In the genomic region with DNA sequence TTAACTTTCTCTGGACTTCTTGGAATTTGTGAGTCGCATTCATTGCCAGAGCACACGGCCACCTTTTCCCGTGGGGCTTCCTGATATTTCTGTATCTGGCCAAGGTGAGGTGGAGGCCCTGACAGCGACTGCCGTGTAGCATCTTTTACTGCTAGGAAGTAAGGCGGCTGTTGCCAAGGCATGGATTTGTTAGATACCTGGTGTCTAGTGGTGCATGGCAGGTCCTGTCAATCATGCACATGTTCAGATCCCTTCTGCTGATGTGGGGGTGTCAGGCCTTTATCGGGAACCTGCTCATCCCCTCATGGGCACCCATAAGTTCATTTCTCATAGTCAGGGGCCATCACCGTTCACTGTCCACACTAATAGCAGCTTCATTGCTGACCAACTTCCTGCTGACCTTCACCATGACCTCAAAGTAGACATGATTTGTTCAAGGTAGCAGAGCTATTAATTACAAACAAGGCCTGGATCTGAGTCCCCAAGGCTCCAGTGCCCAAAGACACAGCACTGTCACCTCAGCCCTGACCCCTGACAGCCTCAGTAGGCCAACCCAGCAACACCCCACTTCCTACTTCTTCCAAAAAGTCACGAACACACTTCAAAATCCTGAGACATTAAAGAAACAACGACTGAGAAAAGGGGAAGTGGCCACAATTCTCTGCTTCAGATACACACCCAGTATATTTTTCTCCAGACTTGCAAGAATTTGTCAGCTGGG, we compare ENCODE assay signal across 13 mouse cellular contexts.
DNase-seq lines count a peak whose midpoint lies in the region; ATAC-seq and TF ChIP-seq lines count a peak whose summit lies in the region.
"Had no signal": no experiment of that assay in that cellular context is flagged by ENCODE, and none has a peak within 500 bp of the region (broad histone marks: within the 10 kb centered on the region; RNA-seq: fewer than 3 reads in every experiment).

No protein-coding gene starts in this region.

- no peak for TF ChIP-seq CTCF in kidney, postnatal 0 days (IDR thresholded peaks at IDR 0.05; ENCODE audit: low read depth)

- H3K4me2 ChIP-seq in kidney, postnatal 0 days (ENCODE audit: low read length), result no peak overlapping the region
- H3K4me2 ChIP-seq: hindbrain, embryonic 12.5 days had no signal

- H3K9me3 ChIP-seq in kidney, postnatal 0 days (replicated peaks; ENCODE audit: low read length), result no peaks in the 10 kb centered on the region
- H3K9me3 ChIP-seq: hindbrain, embryonic 12.5 days had no signal

- peak; percentile 24 for DNase-seq in lung, postnatal 36 days
- DNase-seq in lung, postnatal 4 days, result no peak
- peak; percentile 67 to 78 for DNase-seq in adrenal gland, postnatal 36 days
- no peak for DNase-seq in kidney, postnatal 0 days (ENCODE audit: low spot score)
- no peak for DNase-seq in layer of hippocampus, adult 11-12 months (ENCODE audit: low spot score)
- DNase-seq in layer of hippocampus, adult 9-11 months, result no peak
- no peak for DNase-seq in right cerebral cortex, postnatal 36 days (ENCODE audit: low spot score in 2 of 2)
- DNase-seq: cerebellum, adult 9-10 months; heart, adult 2 months; lung, adult 2 months had no signal

- no peaks in the 10 kb centered on the region for H3K27me3 ChIP-seq in kidney, postnatal 0 days (ENCODE audit: insufficient read depth, low read length)
- H3K27me3 ChIP-seq: hindbrain, embryonic 12.5 days had no signal

- H3K27ac ChIP-seq in kidney, postnatal 0 days, result peak overlapping the region; percentile 80
- H3K27ac ChIP-seq: heart, adult 2 months; hindbrain, embryonic 12.5 days had no signal

- peak; percentile 56 for ATAC-seq in kidney, postnatal 0 days (replicated peaks; ENCODE audit: low FRiP score, low read depth)
- peak; percentile 59 for ATAC-seq in neutrophil, adult 5-6 weeks (ENCODE audit: extremely low read depth, insufficient number of reproducible peaks, low FRiP score, poor library complexity, severe bottlenecking)
- ATAC-seq: forebrain, embryonic 16.5 days had no signal

- no peak overlapping the region for H3K9ac ChIP-seq in kidney, postnatal 0 days (ENCODE audit: low read depth, low read length)
- H3K9ac ChIP-seq: hindbrain, embryonic 12.5 days had no signal

- H3K36me3 ChIP-seq in kidney, postnatal 0 days (ENCODE audit: insufficient read depth, low read length), result no peaks in the 10 kb centered on the region
- H3K36me3 ChIP-seq: hindbrain, embryonic 12.5 days had no signal

- H3K4me1 ChIP-seq in kidney, postnatal 0 days (replicated peaks; ENCODE audit: insufficient read depth, low read length), result peaks cover 15% of the 10 kb centered on the region
- H3K4me1 ChIP-seq: hindbrain, embryonic 12.5 days had no signal

- 56% methylated on average over 10 of the region's 10 CpGs for WGBS in kidney, postnatal 0 days

- no peak overlapping the region for H3K4me3 ChIP-seq in kidney, postnatal 0 days (replicated peaks; ENCODE audit: low read depth, low read length)
- H3K4me3 ChIP-seq: heart, adult 2 months; hindbrain, embryonic 12.5 days had no signal

Comparison
In these comparisons a context has a peak if more than half of its experiments do, and no peak if none do; other contexts are left out.
1. DNase-seq: peak in lung, postnatal 36 days (single experiment) and adrenal gland, postnatal 36 days (2 of 2); none in lung, postnatal 4 days (0 of 2), kidney, postnatal 0 days (single experiment), layer of hippocampus, adult 11-12 months (single experiment), layer of hippocampus, adult 9-11 months (single experiment) and right cerebral cortex, postnatal 36 days (0 of 2).